Mouse (Mus musculus): ENCODE measurements around the gene 6330409D20Rik.

Gene 6330409D20Rik

DNA sequence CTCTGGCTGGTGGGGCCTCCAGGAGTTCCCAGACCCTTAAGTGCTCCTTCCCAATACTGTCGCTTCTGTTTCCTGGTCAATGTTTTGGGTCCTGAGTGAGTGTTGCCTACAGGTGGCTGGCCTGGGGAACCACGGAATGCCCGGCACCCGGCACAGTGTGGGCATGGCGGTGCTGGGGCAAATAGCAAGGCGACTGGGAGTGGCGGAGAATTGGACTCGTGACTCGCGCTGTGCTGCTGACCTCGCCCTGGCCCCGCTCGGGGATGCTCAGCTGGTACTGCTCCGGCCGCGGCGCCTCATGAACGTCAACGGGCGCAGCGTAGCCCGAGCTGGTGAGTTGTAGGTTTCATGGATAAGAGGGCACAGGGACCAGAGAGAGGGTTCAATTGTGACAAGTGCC lies 35.4 kb upstream of the 6330409D20Rik start:
- no peaks in the 10 kb centered on the region for H3K9me3 ChIP-seq (ENCODE audit: low read length)
- TF ChIP-seq CTCF (conservative IDR thresholded peaks at IDR 0.05; ENCODE audit: low read length) (no peak), NANOG (IDR thresholded peaks at IDR 0.05; ENCODE audit: borderline replicate concordance, low read length) (no peak), POU5F1 (IDR thresholded peaks at IDR 0.05; ENCODE audit: borderline replicate concordance, low read length) (no peak)
- peaks cover 18% of the 10 kb centered on the region for H3K36me3 ChIP-seq (ENCODE audit: insufficient read depth, low read length)
- peaks cover 15% of the 10 kb centered on the region for H3K27me3 ChIP-seq (ENCODE audit: insufficient read depth, low read length)
- peak overlapping the region; percentile 87 for H3K4me3 ChIP-seq (replicated peaks; ENCODE audit: low read length)
- peaks cover 72% of the 10 kb centered on the region for H3K4me1 ChIP-seq (replicated peaks; ENCODE audit: low read depth, low read length)

DNA sequence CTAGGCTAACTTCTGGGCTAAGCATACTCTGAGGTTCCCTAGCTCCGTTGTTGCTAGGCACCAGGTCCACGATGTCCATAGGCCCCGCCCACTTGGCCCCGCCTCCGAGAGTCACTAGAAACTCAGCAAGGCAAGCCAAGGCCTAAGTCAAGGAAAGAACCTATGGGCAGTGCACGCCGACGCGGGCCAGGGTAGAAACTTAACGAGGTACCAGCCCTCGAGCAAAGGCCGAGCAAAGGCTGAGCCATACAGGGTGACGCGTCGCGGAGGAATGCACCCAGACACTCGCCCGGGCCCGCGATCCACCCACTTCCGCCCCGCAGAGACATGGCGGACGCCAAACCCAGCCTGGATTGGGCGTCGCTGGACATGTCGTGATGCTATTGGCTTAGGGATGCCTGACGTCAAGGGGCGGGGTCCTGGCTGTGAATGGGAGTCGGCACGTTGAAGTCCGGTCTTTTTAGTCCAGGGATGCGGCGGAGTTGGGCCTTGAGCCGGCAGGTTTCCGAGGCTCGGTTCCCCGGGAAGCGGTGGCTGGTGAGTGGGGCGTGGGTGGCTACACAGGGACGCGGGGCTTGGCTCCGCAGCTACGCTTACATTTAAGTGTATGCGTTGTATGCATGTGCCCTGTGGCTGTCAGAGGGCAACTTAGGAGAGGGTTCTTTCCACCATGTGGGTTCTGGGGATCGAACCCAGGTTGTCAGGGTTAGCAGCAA lies 34.7 kb upstream of the 6330409D20Rik start, which contains the start of the genes Ttc16 and Ptrh1:
Ttc16 (minus strand) TSS at position 275 of the 716 bp plus-strand sequence.
Ptrh1 (plus strand) TSS at position 428 of the 716 bp plus-strand sequence.
- Histone ChIP-seq H3K27me3 (ENCODE audit: insufficient read depth, low read length) (peaks cover 17% of the 10 kb centered on the region), H3K4me3 (replicated peaks; ENCODE audit: low read length) (peak within 1 kb of the TSS; percentile 87), H3K36me3 (ENCODE audit: insufficient read depth, low read length) (peaks cover 18% of the 10 kb centered on the region), H3K4me1 (replicated peaks; ENCODE audit: low read depth, low read length) (peaks cover 72% of the 10 kb centered on the region), H3K9me3 (ENCODE audit: low read length) (no peaks in the 10 kb centered on the region)
- TF ChIP-seq NANOG (IDR thresholded peaks at IDR 0.05; ENCODE audit: borderline replicate concordance, low read length): no peak
- TF ChIP-seq POU5F1 (IDR thresholded peaks at IDR 0.05; ENCODE audit: borderline replicate concordance, low read length): no peak
- TF ChIP-seq CTCF (conservative IDR thresholded peaks at IDR 0.05; ENCODE audit: low read length): no peak

DNA sequence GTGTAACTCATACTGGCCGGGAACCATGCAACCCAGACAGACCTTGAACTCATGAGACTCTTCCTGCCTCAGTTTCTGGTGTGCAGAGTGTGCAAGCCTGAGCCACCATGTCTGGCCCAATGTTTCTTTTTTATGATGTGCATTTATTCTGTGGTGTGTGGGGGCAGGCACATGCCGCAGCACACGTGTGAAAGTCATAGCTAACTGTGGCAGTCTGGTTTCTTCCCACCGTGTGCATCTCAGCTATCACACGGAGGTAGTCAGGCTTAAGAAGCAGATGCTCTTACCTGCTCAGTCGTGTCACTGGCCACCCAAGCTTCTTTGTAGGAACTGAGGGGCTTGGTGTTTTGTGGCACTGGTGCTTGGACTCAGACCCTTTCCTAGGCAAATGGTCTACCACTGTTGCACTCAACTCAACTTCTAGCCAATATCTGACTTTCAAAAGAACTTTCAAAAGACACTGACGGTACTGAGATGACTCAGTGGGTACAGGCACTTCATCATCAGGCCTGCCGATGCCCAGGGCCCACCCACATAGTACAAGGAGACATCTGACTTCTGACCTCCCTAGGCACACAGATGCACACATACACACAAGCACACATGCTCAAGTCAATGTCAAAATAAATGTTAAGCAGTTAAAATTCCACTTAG lies 31.9 kb upstream of the 6330409D20Rik start:
- Histone ChIP-seq H3K9me3 (ENCODE audit: low read length) (no peaks in the 10 kb centered on the region), H3K4me3 (replicated peaks; ENCODE audit: low read length) (no peak overlapping the region), H3K27me3 (ENCODE audit: insufficient read depth, low read length) (peaks cover 19% of the 10 kb centered on the region), H3K36me3 (ENCODE audit: insufficient read depth, low read length) (peaks cover 13% of the 10 kb centered on the region), H3K4me1 (replicated peaks; ENCODE audit: low read depth, low read length) (peaks cover 58% of the 10 kb centered on the region)
- no peak for TF ChIP-seq POU5F1 (IDR thresholded peaks at IDR 0.05; ENCODE audit: borderline replicate concordance, low read length)
- TF ChIP-seq NANOG (IDR thresholded peaks at IDR 0.05; ENCODE audit: borderline replicate concordance, low read length): no peak

DNA sequence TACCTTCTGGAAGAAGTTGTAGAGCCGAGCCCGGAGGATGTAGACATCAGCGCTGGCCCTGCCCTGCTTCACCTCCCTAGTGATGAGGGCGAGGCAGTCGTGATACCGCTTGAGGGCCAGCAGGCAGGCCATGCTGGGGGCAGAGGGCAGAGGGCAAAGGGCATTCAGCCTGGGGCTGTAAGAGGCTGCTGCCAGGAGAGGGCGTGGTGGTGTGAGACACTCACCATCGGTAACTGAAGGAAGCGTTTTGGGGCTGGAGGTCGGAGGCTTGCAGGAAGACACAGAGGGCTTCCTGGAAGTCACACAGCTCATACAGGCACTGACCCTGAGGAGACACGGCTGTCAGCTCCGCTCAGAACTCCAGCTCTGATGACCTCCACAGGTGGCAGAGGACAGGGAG lies 31.1 kb upstream of the 6330409D20Rik start:
- Histone ChIP-seq H3K9me3 (ENCODE audit: low read length) (no peaks in the 10 kb centered on the region), H3K4me1 (replicated peaks; ENCODE audit: low read depth, low read length) (peaks cover 55% of the 10 kb centered on the region), H3K4me3 (replicated peaks; ENCODE audit: low read length) (peak overlapping the region; percentile 45), H3K27me3 (ENCODE audit: insufficient read depth, low read length) (peaks cover 17% of the 10 kb centered on the region), H3K36me3 (ENCODE audit: insufficient read depth, low read length) (peaks cover 4% of the 10 kb centered on the region)
- no peak for TF ChIP-seq POU5F1 (IDR thresholded peaks at IDR 0.05; ENCODE audit: borderline replicate concordance, low read length)
- TF ChIP-seq CTCF (conservative IDR thresholded peaks at IDR 0.05; ENCODE audit: low read length): no peak
- TF ChIP-seq NANOG (IDR thresholded peaks at IDR 0.05; ENCODE audit: borderline replicate concordance, low read length): no peak

DNA sequence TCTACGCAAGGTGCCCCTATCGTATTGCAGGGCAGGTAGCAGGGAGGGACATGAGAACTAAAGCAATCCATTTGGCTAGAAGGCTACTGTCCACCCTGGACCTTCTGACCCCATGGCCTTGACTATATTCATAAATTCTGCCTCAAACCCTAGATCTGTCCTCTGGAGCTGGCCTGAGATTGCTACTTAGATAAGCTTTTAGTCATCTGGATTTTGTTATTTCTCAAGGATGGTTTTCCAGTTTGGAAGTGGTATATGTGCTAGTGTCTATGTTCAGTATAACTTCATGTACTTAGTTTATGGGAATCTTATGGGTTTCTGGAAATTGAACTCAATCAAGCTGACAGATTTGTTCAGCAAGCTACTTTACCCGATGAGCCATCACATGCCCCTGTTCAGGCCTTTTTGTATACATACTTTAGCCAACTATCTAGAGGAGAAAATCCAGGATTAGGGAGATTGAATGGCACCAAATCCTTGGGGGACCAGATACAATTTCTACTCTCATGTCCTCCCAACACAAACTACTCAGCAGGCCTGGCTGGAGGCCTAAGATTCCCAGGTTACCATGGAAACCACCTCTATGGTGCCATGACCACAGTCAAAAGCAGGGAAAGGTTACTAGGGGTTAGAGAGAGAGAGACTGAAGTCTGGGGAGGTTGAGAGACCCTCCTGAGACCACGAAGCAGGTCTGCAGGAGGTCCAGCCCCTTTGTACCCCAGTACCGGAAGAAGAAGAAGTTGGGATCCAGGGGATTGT lies 28.7 kb upstream of the 6330409D20Rik start:
- H3K4me1 ChIP-seq (replicated peaks; ENCODE audit: low read depth, low read length): peaks cover 39% of the 10 kb centered on the region
- TF ChIP-seq NANOG (IDR thresholded peaks at IDR 0.05; ENCODE audit: borderline replicate concordance, low read length) (no peak), POU5F1 (IDR thresholded peaks at IDR 0.05; ENCODE audit: borderline replicate concordance, low read length) (no peak), CTCF (conservative IDR thresholded peaks at IDR 0.05; ENCODE audit: low read length) (no peak)

DNA sequence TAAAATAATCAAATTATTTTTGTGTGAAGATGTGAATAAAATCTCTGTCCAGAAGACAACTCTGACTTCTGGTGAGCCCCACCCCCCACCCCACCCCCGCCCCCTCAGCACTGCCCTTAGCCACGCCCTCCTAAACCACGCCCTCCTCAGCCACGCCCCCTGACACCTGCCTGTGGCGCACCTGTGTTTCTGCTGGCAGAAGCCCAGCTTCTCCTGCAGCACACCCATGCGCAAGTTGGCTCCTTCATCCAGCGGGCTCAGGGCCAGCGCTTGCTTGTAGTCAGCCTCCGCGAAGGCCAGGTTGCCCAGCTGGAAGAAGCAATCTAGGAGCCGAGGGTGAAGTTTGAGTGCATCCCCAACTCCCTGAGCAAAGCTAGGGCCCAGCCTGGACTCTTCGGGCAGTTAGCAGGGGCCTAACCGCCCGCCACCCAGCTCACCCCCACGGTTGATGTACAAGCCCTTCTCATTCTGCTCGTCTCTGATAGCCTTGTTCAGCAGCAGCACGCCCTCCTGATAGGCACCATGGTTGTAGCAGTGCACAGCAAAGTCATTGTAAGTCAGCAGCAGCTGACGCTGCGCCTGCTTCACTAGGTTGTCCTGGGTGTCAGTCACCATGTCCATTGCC lies 28.0 kb upstream of the 6330409D20Rik start:
- TF ChIP-seq NANOG (IDR thresholded peaks at IDR 0.05; ENCODE audit: borderline replicate concordance, low read length) (no peak), POU5F1 (IDR thresholded peaks at IDR 0.05; ENCODE audit: borderline replicate concordance, low read length) (no peak), CTCF (conservative IDR thresholded peaks at IDR 0.05; ENCODE audit: low read length) (no peak)
- Histone ChIP-seq H3K36me3 (ENCODE audit: insufficient read depth, low read length) (no peaks in the 10 kb centered on the region), H3K4me1 (replicated peaks; ENCODE audit: low read depth, low read length) (peaks cover 43% of the 10 kb centered on the region), H3K4me3 (replicated peaks; ENCODE audit: low read length) (peak overlapping the region; percentile 61), H3K9me3 (ENCODE audit: low read length) (no peaks in the 10 kb centered on the region), H3K27me3 (ENCODE audit: insufficient read depth, low read length) (peaks cover 15% of the 10 kb centered on the region)

More for the DNA sequence above, 28.7 kb upstream of the 6330409D20Rik start:
- H3K27me3 ChIP-seq (ENCODE audit: insufficient read depth, low read length): peaks cover 15% of the 10 kb centered on the region
- H3K4me3 ChIP-seq (replicated peaks; ENCODE audit: low read length): no peak overlapping the region
- no peaks in the 10 kb centered on the region for H3K9me3 ChIP-seq (ENCODE audit: low read length)
- H3K36me3 ChIP-seq (ENCODE audit: insufficient read depth, low read length): no peaks in the 10 kb centered on the region

DNA sequence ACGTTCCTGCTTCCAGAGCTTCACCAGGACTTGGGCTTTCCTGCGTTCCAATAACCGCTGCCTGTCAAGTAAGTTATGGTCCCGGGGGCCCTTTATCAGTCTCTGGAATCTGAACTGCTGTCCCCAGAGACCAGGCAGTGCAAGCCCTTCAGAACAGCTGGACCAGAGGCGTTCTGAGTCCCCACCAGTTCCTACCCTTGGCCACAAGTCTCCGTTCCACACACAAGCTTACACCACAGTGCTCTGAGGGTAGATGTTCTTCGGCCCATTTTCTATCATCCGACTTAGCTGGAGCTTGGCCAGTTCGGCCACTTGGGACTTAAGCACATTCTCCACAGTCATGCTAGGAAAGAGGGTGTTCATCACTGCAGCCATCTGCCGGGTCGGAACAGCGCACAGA lies 26.4 kb upstream of the 6330409D20Rik start:
- Histone ChIP-seq H3K4me1 (replicated peaks; ENCODE audit: low read depth, low read length) (peaks cover 39% of the 10 kb centered on the region), H3K36me3 (ENCODE audit: insufficient read depth, low read length) (peaks cover 10% of the 10 kb centered on the region), H3K9me3 (ENCODE audit: low read length) (no peaks in the 10 kb centered on the region), H3K27me3 (ENCODE audit: insufficient read depth, low read length) (peaks cover 11% of the 10 kb centered on the region; the same call in 1 of the 2 replicates), H3K4me3 (replicated peaks; ENCODE audit: low read length) (no peak overlapping the region)
- TF ChIP-seq POU5F1 (IDR thresholded peaks at IDR 0.05; ENCODE audit: borderline replicate concordance, low read length) (no peak), CTCF (conservative IDR thresholded peaks at IDR 0.05; ENCODE audit: low read length) (no peak), NANOG (IDR thresholded peaks at IDR 0.05; ENCODE audit: borderline replicate concordance, low read length) (no peak)

Data from E14TG2a.4 (cell line).